Mouse (Mus musculus) CH12.LX (cell line): Measurements from ENCODE around the gene Plekhm3.

Experiments used
- CTCF ChIP-seq, 2 experiments: IDR thresholded peaks in 1 of 2; conservative IDR thresholded peaks in 1 of 2; 2 replicates each; pipeline ENCODE4 v1.5.1; 2011 to 2012; ENCODE audit warnings: low read depth in 2 of 2, low read length in 2 of 2, improper control_type of control experiment in 1 of 2, inconsistent platforms in 1 of 2, mild to moderate bottlenecking in 1 of 2, moderate library complexity in 1 of 2
- EP300 ChIP-seq: IDR thresholded peaks from 2 replicates; pipeline ENCODE4 v1.6.1; 2011; ENCODE audit warnings: low read length, improper control_type of control experiment
- MXI1 ChIP-seq: IDR thresholded peaks from 2 replicates; pipeline ENCODE4 v1.6.1; 2011; ENCODE audit warnings: mild to moderate bottlenecking, low read depth, low read length, improper control_type of control experiment
- MYC ChIP-seq: IDR thresholded peaks from 2 replicates; pipeline ENCODE4 v1.6.1; 2011; ENCODE audit warnings: low read depth, mild to moderate bottlenecking, improper control_type of control experiment, low read length
- POLR2A ChIP-seq: IDR thresholded peaks from 2 replicates; pipeline ENCODE4 v1.6.1; 2011; ENCODE audit warnings: low read depth, mild to moderate bottlenecking, improper control_type of control experiment, low read length
- TBP ChIP-seq: conservative IDR thresholded peaks from 2 replicates; pipeline ENCODE4 v1.6.1; 2011; ENCODE audit warnings: low read depth, low read length, improper control_type of control experiment
- ZMIZ1 ChIP-seq: IDR thresholded peaks from 2 replicates; pipeline ENCODE4 v1.6.1; 2012; ENCODE audit warnings: low read depth, mild to moderate bottlenecking, inconsistent platforms, low read length, improper control_type of control experiment

GRCm38 (mm10) chr1:64914356-64914755, 42.3 kb downstream of the Plekhm3 start:
- no peak for TF ChIP-seq MYC
- TF ChIP-seq POLR2A: no peak
- TF ChIP-seq CTCF (conservative IDR thresholded peaks at IDR 0.05 in 1 of 2, IDR thresholded peaks at IDR 0.05 in 1 of 2; ENCODE audit: low read depth in 2 of 2, low read length in 2 of 2): no peak
- TF ChIP-seq EP300: no peak
- TF ChIP-seq MXI1: no peak
- no peak for TF ChIP-seq ZMIZ1
- TF ChIP-seq TBP: no peak
